Mouse (Mus musculus) heart, embryonic 15.5 days (tissue): ENCODE measurements around the gene Bak1. TPM values are rescaled to one million over a fixed set of nuclear protein-coding genes. Genes with fewer than 3 reads are reported as not detected.

ENCODE experiments used
- ATAC-seq: fragments of 200-750 bp; cut with Nextera tagmentation; replicated peaks from 2 replicates; pipeline ENCODE4 v1.8.0; 2017; ENCODE audit warnings: low read depth, moderate TSS enrichment; ENCODE audit not compliant: insufficient number of reproducible peaks, insufficient read depth, low FRiP score
- H3K27ac ChIP-seq: fragments of 300-500 bp; sonication (generic); 2 replicates; pipeline ENCODE4 v1.5.1; 2015; ENCODE audit warnings: mild to moderate bottlenecking, inconsistent platforms
- H3K27me3 ChIP-seq: fragments of 300-500 bp; sonication (generic); 2 replicates; pipeline ENCODE4 v1.6.1; 2015; ENCODE audit warnings: inconsistent platforms
- H3K36me3 ChIP-seq: fragments of 300-500 bp; sonication (generic); 2 replicates; pipeline ENCODE4 v1.6.1; 2015; ENCODE audit warnings: mild to moderate bottlenecking, inconsistent platforms
- H3K4me1 ChIP-seq: fragments of 300-500 bp; sonication (generic); replicated peaks from 2 replicates; pipeline ENCODE4 v1.6.1; 2015; ENCODE audit warnings: inconsistent platforms
- H3K4me2 ChIP-seq: fragments of 300-500 bp; sonication (generic); 2 replicates; pipeline ENCODE4 v1.6.1; 2015; ENCODE audit warnings: inconsistent platforms, mild to moderate bottlenecking, moderate library complexity
- H3K4me3 ChIP-seq: fragments of 300-500 bp; sonication (generic); 2 replicates; pipeline ENCODE4 v1.5.1; 2015; ENCODE audit warnings: mild to moderate bottlenecking, inconsistent platforms
- H3K9ac ChIP-seq: fragments of 300-500 bp; sonication (generic); 2 replicates; pipeline ENCODE4 v1.6.1; 2015; ENCODE audit warnings: mild to moderate bottlenecking, inconsistent platforms
- H3K9me3 ChIP-seq: fragments of 300-500 bp; sonication (generic); replicated peaks from 2 replicates; pipeline ENCODE4 v1.6.1; 2016; ENCODE audit warnings: inconsistent platforms
- WGBS: fragments of 180-500 bp; shearing (Covaris S2); methylation state at CpG from one replicate; pipeline ENCODE4 v1.1.7; 2015; ENCODE audit warnings: mixed read lengths; 5-methylcytosine and 5-hydroxymethylcytosine counted together
- polyA plus RNA-seq: library from polyadenylated mRNA; unstranded; fragments of >200 nt; fragmentation: Nextera tagmentation; extraction: Ambion mirVana; gene quantifications from 2 replicates; pipeline ENCODE4 v1.2.1, GENCODE M21; 2015

The Bak1 gene
- polyA plus RNA-seq, 1 experiment from 2014 or later = 4.7 TPM

GRCm38 (mm10) chr17:27018555-27019196 is 10.1 kb downstream of the Bak1 start:
- Histone ChIP-seq H3K4me1 (peaks cover 11% of the 10 kb centered on the region), H3K4me2 (peak overlapping the region; percentile 86), H3K27ac (peak overlapping the region; percentile 84), H3K36me3 (peaks cover 34% of the 10 kb centered on the region), H3K9ac (peak overlapping the region; percentile 58), H3K9me3 (no peaks in the 10 kb centered on the region), H3K27me3 (no peaks in the 10 kb centered on the region), H3K4me3 (peak overlapping the region; percentile 61)
- ATAC-seq = no peak
- WGBS = 32% methylated on average over 12 of the region's 12 CpGs

- peaks cover 33% of the 10 kb centered on the region for H3K36me3 ChIP-seq
- ATAC-seq = peak; percentile 63
- H3K9me3 ChIP-seq = no peaks in the 10 kb centered on the region
- H3K27me3 ChIP-seq = no peaks in the 10 kb centered on the region
- peak overlapping the region; percentile 61 for H3K4me3 ChIP-seq
- H3K4me2 ChIP-seq = peak overlapping the region; percentile 86
- H3K27ac ChIP-seq = peak overlapping the region; percentile 84
- peak overlapping the region; percentile 58 for H3K9ac ChIP-seq
- peaks cover 14% of the 10 kb centered on the region for H3K4me1 ChIP-seq
- 7% methylated on average over 34 of the region's 34 CpGs for WGBS
Measured at GRCm38 (mm10) chr17:27017564-27018499, 11.0 kb downstream of the Bak1 start.

GRCm38 (mm10) chr17:27012909-27013308 is 15.9 kb downstream of the Bak1 start:
- no peak overlapping the region for H3K27ac ChIP-seq
- no peak overlapping the region for H3K4me2 ChIP-seq
- H3K36me3 ChIP-seq = no peaks in the 10 kb centered on the region
- no peaks in the 10 kb centered on the region for H3K27me3 ChIP-seq
- H3K4me3 ChIP-seq = no peak overlapping the region
- no peaks in the 10 kb centered on the region for H3K9me3 ChIP-seq
- no peak overlapping the region for H3K9ac ChIP-seq
- H3K4me1 ChIP-seq = peaks cover 16% of the 10 kb centered on the region
- 34% methylated on average over 6 of the region's 6 CpGs for WGBS
- ATAC-seq = no peak

- no peak overlapping the region for H3K4me2 ChIP-seq
Measured at GRCm38 (mm10) chr17:27011998-27012672, 16.7 kb downstream of the Bak1 start.

DNA sequence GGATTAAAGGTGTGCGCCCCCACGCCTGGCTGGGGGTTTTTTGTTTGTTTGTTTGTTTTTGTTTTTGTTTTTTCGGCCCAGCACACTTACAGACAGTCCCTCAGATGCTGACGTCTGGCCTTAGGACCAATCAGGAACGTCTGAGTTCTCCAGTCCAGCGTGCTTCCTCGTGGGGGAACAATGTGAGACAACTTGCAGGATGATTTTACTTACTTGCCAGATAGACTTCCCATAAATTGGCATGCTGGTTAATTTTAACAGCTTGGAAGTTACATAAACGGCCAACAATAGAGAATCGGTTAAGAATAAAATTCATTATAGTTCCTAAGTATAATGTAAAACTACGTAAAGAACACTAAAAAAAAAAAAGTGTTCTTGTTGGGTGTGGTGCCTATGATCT is 17.6 kb downstream of the Bak1 start:
- Histone ChIP-seq H3K27ac (no peak overlapping the region), H3K4me1 (peaks cover 10% of the 10 kb centered on the region; the same call in 1 of the 2 replicates), H3K9ac (no peak overlapping the region), H3K27me3 (no peaks in the 10 kb centered on the region), H3K9me3 (no peaks in the 10 kb centered on the region), H3K4me2 (no peak overlapping the region), H3K4me3 (no peak overlapping the region), H3K36me3 (no peaks in the 10 kb centered on the region)
- WGBS = 88% methylated on average over 10 of the region's 10 CpGs
- ATAC-seq = no peak

More at GRCm38 (mm10) chr17:27011998-27012672, 16.7 kb downstream of the Bak1 start:
- Histone ChIP-seq H3K9me3 (no peaks in the 10 kb centered on the region), H3K4me1 (peaks cover 10% of the 10 kb centered on the region; the same call in 1 of the 2 replicates), H3K27me3 (no peaks in the 10 kb centered on the region), H3K27ac (no peak overlapping the region), H3K36me3 (no peaks in the 10 kb centered on the region), H3K4me3 (no peak overlapping the region), H3K9ac (no peak overlapping the region)
- no peak for ATAC-seq
- WGBS = 56% methylated on average over 14 of the region's 14 CpGs

- Histone ChIP-seq H3K36me3 (no peaks in the 10 kb centered on the region), H3K4me2 (no peak overlapping the region), H3K9me3 (no peaks in the 10 kb centered on the region), H3K4me1 (peaks cover 12% of the 10 kb centered on the region; the same call in 1 of the 2 replicates), H3K4me3 (no peak overlapping the region), H3K9ac (no peak overlapping the region), H3K27me3 (no peaks in the 10 kb centered on the region), H3K27ac (no peak overlapping the region)
- ATAC-seq = no peak
- WGBS = 80% methylated on average over 2 of the region's 2 CpGs
Measured at GRCm38 (mm10) chr17:27008277-27008676, 20.5 kb downstream of the Bak1 start.

- H3K4me3 ChIP-seq = no peak overlapping the region
- no peak overlapping the region for H3K4me2 ChIP-seq
- WGBS = 41% methylated on average over 11 of the region's 11 CpGs
- ATAC-seq = no peak
- no peaks in the 10 kb centered on the region for H3K27me3 ChIP-seq
- no peak overlapping the region for H3K27ac ChIP-seq
- 0 out of 2 replicates have a peak, but pooled peaks cover 2% of the 10 kb centered on the region for H3K4me1 ChIP-seq
- no peaks in the 10 kb centered on the region for H3K36me3 ChIP-seq
- H3K9ac ChIP-seq = no peak overlapping the region
- H3K9me3 ChIP-seq = no peaks in the 10 kb centered on the region
Measured at GRCm38 (mm10) chr17:27005644-27006043, 23.2 kb downstream of the Bak1 start.

- H3K27ac ChIP-seq = no peak overlapping the region
- H3K9me3 ChIP-seq = no peaks in the 10 kb centered on the region
- no peaks in the 10 kb centered on the region for H3K36me3 ChIP-seq
- H3K9ac ChIP-seq = no peak overlapping the region
- WGBS = 31% methylated on average over 19 of the region's 19 CpGs
- H3K4me2 ChIP-seq = no peak overlapping the region
- no peaks in the 10 kb centered on the region for H3K27me3 ChIP-seq
- no peak overlapping the region for H3K4me3 ChIP-seq
- no peak for ATAC-seq
- H3K4me1 ChIP-seq = peaks cover 6% of the 10 kb centered on the region
Measured at GRCm38 (mm10) chr17:27004903-27005485, 23.8 kb downstream of the Bak1 start.

DNA sequence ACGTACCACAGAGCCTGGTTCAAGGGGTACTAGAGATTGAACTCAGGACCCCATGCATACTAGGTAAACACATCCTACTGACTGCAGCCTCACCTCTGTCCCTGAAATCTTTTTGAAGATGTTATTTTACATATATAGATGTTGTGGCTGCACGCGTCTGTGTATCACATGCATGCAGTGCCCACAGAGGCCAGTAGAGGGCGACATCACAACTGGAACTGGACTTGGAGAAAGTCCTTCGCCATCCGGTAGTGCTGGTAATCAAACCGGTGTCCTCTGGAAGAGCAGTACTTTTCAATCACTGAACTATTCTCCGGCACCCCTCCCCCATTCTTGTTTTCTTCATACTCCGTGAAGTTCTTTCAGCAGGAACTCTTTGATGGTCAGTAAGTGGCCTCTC is 24.4 kb downstream of the Bak1 start:
- no peaks in the 10 kb centered on the region for H3K9me3 ChIP-seq
- no peak overlapping the region for H3K27ac ChIP-seq
- WGBS = 30% methylated on average over 9 of the region's 9 CpGs
- H3K36me3 ChIP-seq = no peaks in the 10 kb centered on the region
- H3K4me1 ChIP-seq = peaks cover 7% of the 10 kb centered on the region
- no peak overlapping the region for H3K9ac ChIP-seq
- H3K4me3 ChIP-seq = no peak overlapping the region
- H3K27me3 ChIP-seq = no peaks in the 10 kb centered on the region
- H3K4me2 ChIP-seq = no peak overlapping the region
- no peak for ATAC-seq

- Histone ChIP-seq H3K27me3 (no peaks in the 10 kb centered on the region), H3K9me3 (no peaks in the 10 kb centered on the region), H3K36me3 (no peaks in the 10 kb centered on the region), H3K4me2 (no peak overlapping the region), H3K9ac (no peak overlapping the region), H3K27ac (no peak overlapping the region), H3K4me1 (peaks cover 7% of the 10 kb centered on the region), H3K4me3 (no peak overlapping the region)
- no peak for ATAC-seq
- WGBS = 40% methylated on average over 6 of the region's 6 CpGs
Measured at GRCm38 (mm10) chr17:27001889-27002288, 26.9 kb downstream of the Bak1 start.

DNA sequence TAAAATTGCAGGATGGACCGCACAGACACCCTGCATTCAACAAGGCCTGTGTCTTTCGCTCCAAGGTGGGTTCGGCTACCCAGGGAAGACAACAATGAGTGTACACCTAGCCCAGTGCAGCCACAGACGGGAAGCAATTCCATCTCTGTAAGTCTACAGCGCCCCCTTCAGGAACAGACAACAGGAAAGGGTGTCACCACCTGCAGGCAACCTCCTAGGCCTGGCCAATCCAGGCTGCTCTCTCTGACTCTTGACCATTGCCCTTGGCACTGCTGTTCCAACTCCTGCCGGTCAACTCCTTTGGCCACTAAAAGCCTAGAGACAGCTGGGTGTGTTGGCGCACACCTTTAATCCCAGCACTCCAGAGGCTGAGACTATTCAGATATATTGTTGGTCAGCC is 27.7 kb downstream of the Bak1 start:
- Histone ChIP-seq H3K27ac (no peak overlapping the region), H3K9me3 (no peaks in the 10 kb centered on the region), H3K9ac (no peak overlapping the region), H3K27me3 (no peaks in the 10 kb centered on the region), H3K4me2 (no peak overlapping the region), H3K4me3 (no peak overlapping the region), H3K36me3 (no peaks in the 10 kb centered on the region), H3K4me1 (peaks cover 10% of the 10 kb centered on the region)
- ATAC-seq = no peak
- WGBS = 73% methylated on average over 7 of the region's 7 CpGs
